Mouse (Mus musculus) small intestine, adult 2 months (tissue): ENCODE measurements around the gene Flrt1. TPM values are rescaled to one million over a fixed set of nuclear protein-coding genes. Genes with fewer than 3 reads are reported as not detected.

ENCODE experiments used
- H3K27ac ChIP-seq: fragments of 200-500 bp; 2 replicates; pipeline ENCODE4 v1.5.1; 2012; ENCODE audit warnings: low read depth, low read length, control low read depth, inconsistent platforms; ENCODE audit not compliant: insufficient read depth
- H3K27me3 ChIP-seq: fragments of 200-500 bp; 2 replicates; pipeline ENCODE4 v1.6.1; 2012; ENCODE audit warnings: mild to moderate bottlenecking, moderate library complexity, low read length, inconsistent platforms; ENCODE audit not compliant: control insufficient read depth, insufficient read depth
- H3K36me3 ChIP-seq: fragments of 200-500 bp; 2 replicates; pipeline ENCODE4 v1.6.1; 2012; ENCODE audit warnings: mild to moderate bottlenecking, low read length, control low read depth, inconsistent platforms; ENCODE audit not compliant: control insufficient read depth, insufficient read depth
- H3K4me1 ChIP-seq: fragments of 200-500 bp; 2 replicates; pipeline ENCODE4 v1.6.1; 2012; ENCODE audit warnings: low read length, inconsistent platforms, mixed read lengths; ENCODE audit not compliant: control insufficient read depth, insufficient read depth, insufficient read length
- H3K4me3 ChIP-seq: fragments of 200-500 bp; 2 replicates; pipeline ENCODE4 v1.5.1; 2012; ENCODE audit warnings: low read depth, mild to moderate bottlenecking, control low read depth, inconsistent platforms, low read length, moderate library complexity
- CTCF ChIP-seq: fragments of 200-500 bp; IDR thresholded peaks from 2 replicates; pipeline ENCODE4 v1.5.1; 2012; ENCODE audit warnings: low read depth, mild to moderate bottlenecking, control low read depth, inconsistent platforms, low read length, moderate library complexity, mixed read lengths; ENCODE audit not compliant: insufficient replicate concordance, insufficient read length; ENCODE audit errors: extremely low read depth
- POLR2A ChIP-seq: fragments of 200-500 bp; IDR thresholded peaks from 2 replicates; pipeline ENCODE4 v1.6.1; 2012; ENCODE audit warnings: low read depth, mild to moderate bottlenecking, control low read depth, inconsistent platforms, low read length, moderate library complexity
- WGBS: fragments of 180-500 bp; shearing (Covaris S2); methylation state at CpG from one replicate; pipeline ENCODE4 v1.1.7; 2018; 5-methylcytosine and 5-hydroxymethylcytosine counted together
- polyA plus RNA-seq: library from polyadenylated mRNA; depleted of rRNA; stranded (reverse); fragments of >200 nt; gene quantifications from 2 replicates; pipeline ENCODE4 v1.2.3, GENCODE M21; 2012; rRNA removed

Gene Flrt1
- polyA plus RNA-seq, 1 experiment, result 0.06 TPM

- no peak overlapping the region for H3K4me3 ChIP-seq
- no peaks in the 10 kb centered on the region for H3K27me3 ChIP-seq
- TF ChIP-seq CTCF (no peak), POLR2A (no peak)
- H3K27ac ChIP-seq, result no peak overlapping the region
- WGBS, result 69% methylated on average over 4 of the region's 4 CpGs
- H3K36me3 ChIP-seq, result no peaks in the 10 kb centered on the region
- peaks cover 5% of the 10 kb centered on the region; the same call in 1 of the 2 replicates for H3K4me1 ChIP-seq
Measured at GRCm38 (mm10) chr19:7044279-7044678, 61.2 kb downstream of the Flrt1 start.

Other genes starting within 250 kb of the Flrt1 start
- 17.9 and 34.6 TPM in 2 replicates for gene Ccdc88b, start 247.5 kb downstream of the Flrt1 start, polyA plus RNA-seq
- gene Trmt112, start 196.0 kb downstream of the Flrt1 start, polyA plus RNA-seq, result 29.0 and 52.3 TPM in 2 replicates
- gene Prdx5, start 195.6 kb downstream of the Flrt1 start, polyA plus RNA-seq, result 94.6 and 180 TPM in 2 replicates
- 168 and 346 TPM in 2 replicates for gene Esrra, start 183.9 kb downstream of the Flrt1 start, polyA plus RNA-seq
- gene Catsperz, start 180.3 kb downstream of the Flrt1 start, polyA plus RNA-seq, result not detected in 2 replicates
- gene Kcnk4, start 171.2 kb downstream of the Flrt1 start, polyA plus RNA-seq, result not detected in 2 replicates
- gene Bad, start 163.9 kb downstream of the Flrt1 start, polyA plus RNA-seq, result 83.3 and 127 TPM in 2 replicates
- gene Gpr137, start 163.2 kb downstream of the Flrt1 start, polyA plus RNA-seq, result 77.5 and 97.8 TPM in 2 replicates
- 44.2 and 100 TPM in 2 replicates for gene Ppp1r14b, start 130.8 kb downstream of the Flrt1 start, polyA plus RNA-seq
- gene Plcb3, start 129.3 kb downstream of the Flrt1 start, polyA plus RNA-seq, result 200 and 595 TPM in 2 replicates
- 23.0 and 47.9 TPM in 2 replicates for gene Fkbp2, start 125.2 kb downstream of the Flrt1 start, polyA plus RNA-seq
- gene Vegfb, start 118.1 kb downstream of the Flrt1 start, polyA plus RNA-seq, result 19.8 and 20.4 TPM in 2 replicates
- 34.1 and 53.4 TPM in 2 replicates for gene Dnajc4, start 113.2 kb downstream of the Flrt1 start, polyA plus RNA-seq
- 41.2 and 53.8 TPM in 2 replicates for gene Nudt22, start 109.6 kb downstream of the Flrt1 start, polyA plus RNA-seq
- 5.2 and 7.7 TPM in 2 replicates for gene Trpt1, start 109.6 kb downstream of the Flrt1 start, polyA plus RNA-seq
- 10.2 and 18.6 TPM in 2 replicates for gene Fermt3, start 86.3 kb downstream of the Flrt1 start, polyA plus RNA-seq
- gene Stip1, start 65.8 kb downstream of the Flrt1 start, polyA plus RNA-seq, result 15.2 and 21.4 TPM in 2 replicates
- 30.1 and 37.2 TPM in 2 replicates for gene Macrod1, start 48.9 kb downstream of the Flrt1 start, polyA plus RNA-seq
- 61.9 and 113 TPM in 2 replicates for gene Otub1, start 100.6 kb upstream of the Flrt1 start, polyA plus RNA-seq
- 3,019 and 4,573 TPM in 2 replicates for gene Cox8a, start 111.9 kb upstream of the Flrt1 start, polyA plus RNA-seq
- gene Naa40, start 135.5 kb upstream of the Flrt1 start, polyA plus RNA-seq, result 8.2 and 13.1 TPM in 2 replicates
- gene Rcor2, start 161.6 kb upstream of the Flrt1 start, polyA plus RNA-seq, result 1.2 and 1.8 TPM in 2 replicates
- gene Mark2, start 236.1 kb upstream of the Flrt1 start, polyA plus RNA-seq, result 91.2 and 279 TPM in 2 replicates